Mouse (Mus musculus) stomach, postnatal 0 days (tissue): ENCODE data around the gene H2afv.

Experiments
- CTCF ChIP-seq: IDR thresholded peaks from 2 replicates; pipeline ENCODE4 v1.5.1; 2016; ENCODE audit warnings: antibody characterized with exemption, low read depth, mild to moderate bottlenecking, moderate library complexity
- EP300 ChIP-seq: optimal IDR thresholded peaks from 2 replicates; pipeline ENCODE3; 2016; ENCODE audit warnings: antibody characterized with exemption

DNA sequence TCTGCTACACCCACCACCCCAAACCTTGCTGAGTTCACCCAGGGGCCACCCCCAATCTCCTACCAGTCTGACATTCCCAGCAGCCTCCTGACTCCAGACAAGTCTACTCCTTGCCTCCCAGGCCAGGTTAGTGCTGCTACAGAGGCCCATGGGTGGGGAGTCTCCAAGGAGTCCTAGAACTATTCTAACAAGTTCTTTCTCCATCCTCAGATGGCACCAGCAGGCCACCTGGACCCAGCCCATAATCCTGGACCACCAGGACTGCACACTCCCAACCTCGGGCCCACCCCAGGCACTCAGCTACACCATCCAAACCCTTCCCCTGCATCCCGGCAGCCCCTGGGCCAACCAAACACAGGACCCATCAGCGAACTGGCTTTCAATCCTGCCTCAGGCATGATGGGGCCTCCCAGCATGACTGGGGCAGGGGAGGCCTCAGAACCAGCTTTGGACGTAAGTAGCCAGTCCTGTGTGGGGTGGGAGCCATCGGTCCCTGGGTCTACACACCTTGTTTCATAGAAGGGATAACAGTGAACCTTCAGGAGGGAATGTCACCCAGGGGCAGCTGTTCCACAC, 40.3 kb downstream of the H2afv start:
- TF ChIP-seq CTCF (no peak), EP300 (no peak)
